Mouse (Mus musculus) left cerebral cortex, postnatal 10 days (tissue): ENCODE results near the gene Macf1. TPM values are rescaled to one million over a fixed set of nuclear protein-coding genes. Genes with fewer than 3 reads are reported as not detected.

Experiments used
- DNase-seq, 2 experiments: peaks; one replicate each; pipeline ENCODE4 v3.0.0; 2021 to 2022; ENCODE audit warnings: low spot score in 2 of 2, mixed read lengths in 1 of 2; ENCODE audit errors: extremely low spot score in 1 of 2
- intact Hi-C: fragments of 180-260 bp; cut with DNase I; formaldehyde crosslinking; loops from one replicate; pipeline ENCODE4 v1.15.1; 2025
- total RNA-seq, 2 experiments: library from RNA; stranded (reverse); gene quantifications; 2 replicates each; pipeline ENCODE4 v1.2.3; 2021

The Macf1 gene
- total RNA-seq, 2 experiments from 2014 or later = 243 to 256 TPM

DNA sequence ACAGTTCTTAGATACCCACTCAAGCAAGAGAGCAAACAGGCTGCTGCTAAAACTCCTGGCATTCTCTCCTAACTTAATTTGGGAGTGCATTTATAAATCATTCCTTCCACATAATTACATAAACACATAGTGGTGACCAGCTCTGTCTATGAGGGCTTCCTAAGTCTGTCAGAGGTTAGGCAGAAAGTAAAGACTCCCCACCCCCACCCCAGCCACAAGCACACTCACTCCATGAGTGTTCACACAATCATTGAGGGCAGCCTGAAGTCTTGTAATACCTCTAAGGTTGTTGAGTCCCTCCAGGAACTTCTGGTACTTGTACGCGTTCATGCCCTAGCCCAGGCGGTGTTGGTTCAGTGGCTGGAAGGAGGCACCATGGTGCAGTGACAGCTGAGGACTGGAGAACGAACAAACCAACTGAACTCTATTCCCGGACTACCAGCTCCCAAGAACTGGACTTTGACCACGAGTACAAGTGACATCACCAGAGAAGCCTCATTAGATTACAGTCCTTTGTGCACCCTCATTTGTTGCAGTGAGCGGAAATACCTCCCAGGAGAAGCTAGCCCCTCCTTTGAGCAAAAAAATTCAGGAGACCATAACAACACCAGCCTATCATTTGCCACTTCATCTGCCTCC, 70.7 kb downstream of the Macf1 start:
- DNase-seq = no peak
- intact Hi-C loops = no loop called here

DNA sequence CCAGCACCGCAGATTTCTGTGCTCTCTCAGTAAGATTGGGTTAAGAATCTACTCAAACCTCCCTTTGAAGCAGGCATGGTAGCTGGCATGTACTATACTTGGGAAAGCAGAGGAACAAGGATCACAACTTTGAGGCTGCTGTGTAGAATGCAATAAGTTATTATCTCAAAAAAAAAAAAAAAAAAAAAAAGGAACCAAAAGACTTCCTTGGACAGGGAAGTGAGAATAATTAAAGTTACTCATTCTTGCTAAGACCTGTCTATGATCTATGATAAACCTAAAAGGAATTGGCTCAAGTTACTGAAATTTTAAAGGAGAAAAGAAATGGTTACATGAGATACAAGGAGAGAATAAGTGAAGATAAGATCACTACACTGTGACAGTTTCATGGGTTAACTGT, 72.2 kb downstream of the Macf1 start:
- intact Hi-C loops = no loop called here
- no peak for DNase-seq

DNA sequence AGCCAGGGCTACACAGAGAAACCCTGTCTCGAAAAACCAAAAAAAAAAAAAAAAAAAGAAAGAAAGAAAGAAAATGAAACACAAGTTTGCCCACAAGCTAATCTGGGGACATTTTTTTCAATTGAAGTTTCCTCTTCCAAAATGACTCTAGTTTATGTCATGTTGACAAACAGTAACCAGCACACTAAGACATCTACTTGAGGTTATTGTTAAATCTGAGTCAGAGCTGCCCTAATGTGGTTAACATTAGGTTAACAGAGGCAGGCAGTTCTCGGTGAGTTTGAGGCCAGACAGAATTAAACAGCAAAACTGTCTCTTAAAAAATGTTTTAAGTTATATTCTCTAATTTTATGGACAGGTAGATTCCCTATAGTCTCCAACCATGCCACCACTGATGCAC, 72.9 kb downstream of the Macf1 start:
- intact Hi-C loops = no loop called here
- no peak for DNase-seq

DNA sequence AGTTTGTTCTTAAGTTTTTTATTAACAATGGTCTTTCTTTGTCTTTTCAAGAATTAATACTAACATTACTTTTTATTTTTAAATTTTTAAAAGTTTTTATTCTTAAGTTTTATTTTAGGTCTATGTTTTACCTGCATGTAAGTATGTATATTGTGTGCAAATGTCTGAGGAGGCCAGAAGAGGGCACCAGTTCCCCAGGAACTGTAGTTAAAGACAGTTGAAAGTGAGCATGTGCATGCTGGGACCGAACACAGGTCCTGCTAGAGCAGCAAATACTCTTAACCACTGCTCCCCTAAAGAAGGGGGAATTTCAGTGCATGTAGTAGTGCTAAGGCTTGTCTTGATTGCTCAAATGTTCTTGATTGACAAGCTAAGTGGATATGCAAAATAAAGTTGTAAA, 77.0 kb downstream of the Macf1 start:
- intact Hi-C loops = no loop called here
- no peak for DNase-seq

DNA sequence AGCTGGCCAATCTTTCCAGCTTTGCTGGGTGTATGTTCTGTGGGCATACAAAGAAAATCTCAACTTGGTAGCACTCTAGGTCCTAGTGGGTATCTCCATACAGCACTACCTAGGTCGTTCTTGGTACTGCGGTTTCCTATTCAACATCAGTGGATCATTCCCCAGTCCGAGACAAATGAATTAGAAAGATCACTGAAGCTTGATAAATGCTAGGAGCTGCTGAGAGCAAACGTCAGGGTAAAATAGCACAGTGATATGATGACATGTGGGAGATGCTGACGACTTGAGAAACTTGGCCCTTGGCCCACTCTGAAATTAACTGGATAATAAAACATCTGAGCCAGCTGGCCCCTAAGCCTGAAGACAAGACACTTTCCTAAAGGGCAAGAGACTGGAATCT, 78.2 kb downstream of the Macf1 start:
- intact Hi-C loops = no loop called here
- DNase-seq = no peak

DNA sequence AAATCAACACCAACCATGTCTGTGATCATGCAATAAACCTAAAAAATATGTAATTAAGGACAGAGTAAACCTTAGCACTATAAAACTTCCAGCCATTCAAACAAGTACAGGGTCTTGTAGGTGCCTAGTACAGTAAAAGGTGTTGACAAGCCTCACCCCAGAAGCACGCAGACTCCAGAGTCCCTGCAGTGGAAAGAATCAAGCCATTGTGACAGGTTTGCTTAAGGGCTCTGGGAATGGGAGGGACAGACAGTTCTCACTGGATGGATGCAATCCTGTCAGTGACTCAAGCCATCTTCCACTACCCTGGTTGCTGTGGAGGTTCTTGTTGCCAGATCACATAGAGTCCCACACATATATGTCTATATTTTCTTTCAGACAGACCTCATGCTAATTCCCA, 78.9 kb downstream of the Macf1 start:
- no peak for DNase-seq
- intact Hi-C loops = no loop called here

DNA sequence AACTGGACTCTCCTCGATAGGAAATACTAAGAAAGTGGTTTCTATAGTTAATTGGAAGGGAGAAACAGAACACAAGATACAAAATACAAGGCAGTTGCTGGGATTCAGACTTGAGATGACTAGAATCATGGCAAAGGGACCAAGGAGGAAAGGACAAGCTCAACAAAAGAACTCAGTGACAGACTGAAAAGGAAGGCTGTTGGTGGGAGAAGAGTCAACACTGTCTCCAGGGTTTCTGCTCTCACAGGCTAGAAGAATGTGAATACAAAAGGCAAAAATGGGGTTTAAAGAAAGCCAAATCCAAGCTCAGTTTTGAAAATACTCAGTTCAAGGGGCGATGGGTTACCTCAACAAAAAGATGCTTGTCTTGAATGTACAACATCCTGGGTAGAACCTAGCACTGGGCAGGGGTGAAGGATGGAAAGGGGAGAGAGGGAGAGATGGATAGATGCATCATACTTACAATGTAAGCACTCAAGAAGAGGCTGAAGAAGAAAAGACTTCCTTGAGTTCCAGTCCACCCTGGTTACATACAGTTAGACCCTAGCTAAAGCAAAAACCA, 81.4 kb downstream of the Macf1 start:
- intact Hi-C loops = no loop called here
- no peak for DNase-seq

DNA sequence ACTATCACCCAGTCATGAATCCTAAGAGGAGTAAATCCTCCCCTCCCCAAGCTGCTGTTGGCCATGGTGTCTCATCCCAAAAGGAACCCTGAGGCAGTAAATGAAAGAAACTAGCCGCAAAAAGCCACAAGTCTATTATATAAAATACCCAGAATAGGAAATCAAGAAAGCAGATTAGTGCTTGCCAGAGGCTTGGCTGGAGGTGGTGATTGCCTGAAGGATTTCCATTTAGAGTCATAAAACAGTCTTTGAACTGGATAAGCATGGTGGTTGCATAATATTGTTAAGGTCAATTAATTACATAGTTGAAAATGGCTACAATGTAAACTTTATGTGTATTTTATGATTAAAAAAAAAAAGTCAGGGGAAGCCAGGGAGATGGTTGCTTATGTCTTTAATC, 83.1 kb downstream of the Macf1 start:
- no peak for DNase-seq

DNA sequence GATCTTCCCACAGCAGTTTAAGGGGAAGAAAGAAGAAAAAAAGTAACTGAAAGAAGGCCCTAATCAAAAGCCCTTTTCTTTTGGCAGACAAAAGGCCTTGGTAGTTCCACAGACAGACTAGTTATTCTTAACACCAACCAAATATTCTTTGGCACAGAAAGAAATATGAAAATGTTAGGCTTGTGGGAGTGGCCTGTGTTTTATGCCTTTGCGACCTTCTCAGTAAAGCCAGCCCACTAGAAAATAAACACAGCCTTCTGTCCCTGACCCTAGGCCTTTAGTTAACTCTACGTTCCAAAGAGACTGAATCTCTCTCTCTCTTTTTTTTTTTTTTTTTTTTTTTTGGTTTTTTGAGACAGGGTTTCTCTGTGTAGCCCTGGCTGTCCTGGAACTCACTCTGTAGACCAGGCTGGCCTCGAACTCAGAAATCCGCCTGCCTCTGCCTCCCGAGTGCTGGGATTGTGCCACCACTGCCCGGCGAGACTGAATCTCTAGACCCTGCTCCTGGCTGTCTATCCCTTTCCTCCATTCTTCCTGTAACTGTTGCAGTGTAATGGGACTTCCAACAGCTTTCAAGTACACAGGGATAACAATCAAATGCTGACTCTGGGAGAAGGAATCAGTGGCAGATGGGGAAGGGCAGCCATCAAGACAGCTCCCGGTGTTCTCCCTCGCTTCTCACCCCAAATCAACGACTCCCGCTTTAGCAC, 85.5 kb downstream of the Macf1 start:
- no peak for DNase-seq
- intact Hi-C loops = no loop called here

More for the DNA sequence above, 83.1 kb downstream of the Macf1 start:
- intact Hi-C loops = no loop called here

DNA sequence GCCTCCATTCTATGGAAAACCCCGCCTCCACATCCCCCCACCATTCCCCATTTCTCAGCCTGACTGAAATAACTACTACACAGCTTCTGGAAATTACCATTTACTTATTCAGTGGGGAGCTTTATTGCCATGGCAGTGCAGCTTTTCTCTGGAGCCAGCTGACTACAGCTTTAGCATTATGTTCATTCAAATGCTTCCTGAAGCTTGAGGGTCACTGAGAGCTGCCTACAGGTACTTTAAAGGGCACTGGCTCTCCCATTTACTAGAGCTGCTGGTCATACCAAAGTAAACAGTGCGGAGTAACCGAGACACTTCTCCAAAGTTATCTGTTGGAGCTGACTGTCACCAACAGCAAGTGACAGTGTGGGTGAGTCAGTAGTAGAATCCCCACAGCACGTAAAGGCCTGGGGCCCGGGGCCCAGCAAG, 89.8 kb downstream of the Macf1 start:
- intact Hi-C loops = loop anchor here (5.0 kb wide), 1 partner anchor 38 kb away; no protein-coding TSS in a partner anchor
- DNase-seq = no peak

DNA sequence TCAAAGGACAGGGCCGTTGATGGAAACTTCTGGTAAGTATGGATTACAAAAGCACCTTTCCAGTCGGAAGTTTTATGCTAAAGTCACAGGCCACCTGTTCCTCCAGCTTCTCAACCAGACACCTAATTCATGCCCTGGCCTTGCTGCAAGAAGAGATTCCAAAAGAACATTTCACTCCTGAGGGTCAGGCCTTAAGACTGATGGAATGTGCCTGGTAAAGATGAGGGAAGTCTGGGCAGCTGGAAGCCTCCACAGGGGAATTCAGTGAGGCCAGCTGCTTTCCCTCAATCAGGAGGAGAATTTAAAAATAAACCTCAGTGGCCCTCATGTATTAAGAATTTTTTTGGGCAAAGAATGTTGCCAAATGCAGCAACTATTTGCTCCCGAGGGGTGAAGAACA, 90.5 kb downstream of the Macf1 start:
- intact Hi-C loops = loop anchor here (5.0 kb wide), 1 partner anchor 39 kb away; no protein-coding TSS in a partner anchor

DNA sequence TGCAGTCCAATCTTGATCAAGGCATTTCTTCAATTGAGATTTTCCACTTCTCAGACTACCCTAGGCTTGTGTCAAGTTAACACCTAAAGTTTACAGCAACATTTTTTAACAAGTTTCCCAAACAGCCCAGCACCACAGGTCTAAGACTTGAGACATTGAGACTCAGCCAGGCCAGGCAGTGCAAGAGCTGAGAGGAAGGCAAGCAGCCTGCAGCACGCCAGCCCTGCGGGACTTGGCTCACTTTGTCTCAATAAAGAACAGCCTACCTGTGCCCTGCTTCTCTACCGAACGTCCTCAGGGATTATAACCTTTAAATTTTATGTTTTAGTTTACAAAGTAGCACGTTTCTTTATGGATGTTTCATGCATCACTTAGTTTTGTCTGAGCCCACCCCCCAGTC, 92.1 kb downstream of the Macf1 start:
- DNase-seq = no peak
- intact Hi-C loops = loop anchor here (5.0 kb wide), 1 partner anchor 40 kb away; no protein-coding TSS in a partner anchor

More for the DNA sequence above, 90.5 kb downstream of the Macf1 start:
- DNase-seq = no peak

DNA sequence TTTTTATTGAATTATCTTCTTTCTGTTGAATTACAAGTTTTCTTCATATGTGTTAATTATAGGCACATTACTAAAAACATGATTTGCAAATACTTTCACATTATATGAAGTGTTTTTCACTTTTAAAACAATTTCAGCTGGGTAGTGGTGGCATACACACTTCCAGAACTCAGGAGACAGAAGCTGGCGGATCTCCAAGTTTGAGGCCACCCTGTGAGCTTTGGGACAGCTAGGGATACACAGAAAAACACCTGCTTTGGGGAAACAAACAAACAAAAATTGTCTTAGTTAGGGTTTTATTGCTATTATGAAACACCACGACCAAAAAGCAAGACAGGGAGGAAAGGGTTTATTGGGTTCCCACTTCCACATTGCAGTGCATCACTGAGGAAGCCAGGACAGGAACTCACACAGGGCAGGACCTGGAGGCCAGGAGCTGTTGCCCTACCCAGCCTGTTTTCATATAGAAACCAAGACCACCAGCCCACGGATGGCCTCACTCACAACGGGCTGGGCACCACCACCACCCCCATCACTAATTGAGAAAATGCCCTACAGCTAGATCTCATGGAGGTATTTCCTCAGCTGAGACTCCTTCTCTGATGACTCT, 93.0 kb downstream of the Macf1 start:
- intact Hi-C loops = loop anchor here (5.0 kb wide), 1 partner anchor 41 kb away; no protein-coding TSS in a partner anchor
- DNase-seq = no peak

DNA sequence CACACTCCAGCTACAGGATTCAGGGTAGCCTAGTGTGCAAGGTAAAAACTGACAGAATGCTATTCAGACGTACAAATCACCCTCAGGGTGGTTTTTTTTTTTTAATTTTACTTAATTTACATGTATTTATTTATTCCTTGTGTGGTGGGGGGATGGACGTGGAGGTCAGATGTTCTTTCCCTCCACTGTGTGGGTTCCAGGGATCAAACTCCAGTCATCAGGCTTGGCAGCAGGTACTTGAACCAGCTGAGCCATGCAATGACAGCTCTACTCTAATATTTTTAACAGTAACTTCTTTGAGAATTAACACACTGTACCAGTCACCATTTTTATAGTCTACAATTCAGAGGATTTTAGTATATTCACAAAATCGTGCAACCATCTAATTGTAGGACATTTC, 94.7 kb downstream of the Macf1 start:
- DNase-seq = no peak
- intact Hi-C loops = loop anchor here (5.0 kb wide), 1 partner anchor 73 kb away; no protein-coding TSS in a partner anchor

DNA sequence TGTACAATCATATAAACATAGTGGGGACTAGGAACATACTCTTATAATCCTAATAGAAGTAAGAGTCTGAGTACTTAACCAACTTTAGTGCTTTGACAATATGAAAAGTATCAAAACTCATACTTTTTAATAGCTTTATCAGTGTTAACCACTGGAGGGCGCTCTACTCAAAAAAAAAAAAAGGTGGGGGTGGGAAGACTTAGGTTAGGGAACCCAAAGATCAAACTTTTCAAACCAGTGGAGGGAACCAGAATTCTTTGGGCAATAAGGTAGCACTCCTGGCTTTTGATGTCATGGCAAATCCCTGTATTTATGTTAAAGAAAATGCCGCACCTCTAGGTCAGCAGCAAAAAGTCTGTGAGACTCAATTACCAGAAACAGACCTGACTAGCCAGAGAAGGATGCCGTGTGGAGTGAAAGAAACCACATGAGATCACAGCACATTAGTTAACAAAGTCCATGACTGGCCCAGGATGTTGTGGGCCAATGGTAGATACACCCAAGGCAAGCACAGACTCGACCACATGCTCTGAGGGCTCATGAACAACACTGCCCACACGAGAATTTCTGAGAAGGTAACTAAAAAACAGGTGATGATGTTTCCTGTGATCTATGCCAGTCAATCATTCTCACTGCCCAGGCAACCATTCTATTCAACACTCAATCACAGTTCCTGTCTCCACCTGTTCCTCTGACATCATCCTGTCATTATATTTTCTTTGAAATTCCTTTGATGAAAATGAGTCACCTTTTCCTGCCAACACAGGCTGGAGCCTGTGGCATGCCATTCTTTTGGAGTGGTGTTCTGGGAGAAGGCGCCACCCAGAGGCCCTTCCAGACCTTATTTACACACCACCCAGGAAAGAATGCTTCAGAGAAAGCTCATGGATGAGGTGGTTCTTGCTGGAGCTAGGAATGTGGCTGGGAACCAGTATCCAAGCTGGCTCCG, 95.5 kb downstream of the Macf1 start:
- peak in 1 of 2 experiments; percentile 42 for DNase-seq
- intact Hi-C loops = loop anchor here (5.0 kb wide), 1 partner anchor 74 kb away; no protein-coding TSS in a partner anchor

DNA sequence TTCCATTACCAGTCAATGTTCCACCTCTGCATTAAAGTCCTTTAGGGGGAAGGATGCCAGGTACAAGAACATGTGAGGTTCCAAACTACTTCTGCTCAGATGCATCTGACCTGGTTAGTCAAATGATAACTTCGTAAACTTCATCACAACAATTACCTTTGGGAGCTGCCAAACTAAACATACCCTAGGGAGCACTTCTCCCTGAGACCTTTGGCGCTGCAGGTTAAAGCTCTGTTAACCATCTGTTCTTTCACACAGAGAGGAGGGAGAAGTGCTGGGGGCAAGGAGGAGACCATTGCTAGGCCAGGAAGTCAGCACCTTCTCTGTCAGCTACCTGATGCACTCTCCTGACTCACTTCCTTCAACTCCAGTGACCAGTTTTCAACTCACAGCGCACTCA, 96.5 kb downstream of the Macf1 start:
- intact Hi-C loops = loop anchor here (5.0 kb wide), 1 partner anchor 75 kb away; no protein-coding TSS in a partner anchor
- DNase-seq = no peak

DNA sequence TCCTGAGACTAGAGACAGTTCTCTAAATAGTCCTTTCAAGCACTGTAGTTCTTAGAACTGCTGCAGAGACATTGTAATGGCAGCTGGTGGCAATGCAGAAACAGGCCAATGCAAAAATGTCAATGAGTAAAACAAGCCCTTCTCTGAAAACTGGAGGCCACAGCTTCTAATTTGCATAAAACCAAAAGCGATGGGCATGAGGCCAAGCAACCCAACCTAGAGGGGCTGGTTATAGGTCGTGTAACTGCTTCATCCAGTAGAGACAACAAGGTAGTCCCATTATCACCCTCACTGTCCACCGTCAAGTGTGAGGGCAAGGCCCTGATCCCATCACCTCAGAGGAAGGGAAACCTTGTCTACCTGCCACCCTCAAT, 99.5 kb downstream of the Macf1 start:
- intact Hi-C loops = loop anchor here (2.0 to 5.0 kb wide), 2 partner anchors 50 to 78 kb away; no protein-coding TSS in a partner anchor
- DNase-seq = peak in 1 of 2 experiments; percentile 42

DNA sequence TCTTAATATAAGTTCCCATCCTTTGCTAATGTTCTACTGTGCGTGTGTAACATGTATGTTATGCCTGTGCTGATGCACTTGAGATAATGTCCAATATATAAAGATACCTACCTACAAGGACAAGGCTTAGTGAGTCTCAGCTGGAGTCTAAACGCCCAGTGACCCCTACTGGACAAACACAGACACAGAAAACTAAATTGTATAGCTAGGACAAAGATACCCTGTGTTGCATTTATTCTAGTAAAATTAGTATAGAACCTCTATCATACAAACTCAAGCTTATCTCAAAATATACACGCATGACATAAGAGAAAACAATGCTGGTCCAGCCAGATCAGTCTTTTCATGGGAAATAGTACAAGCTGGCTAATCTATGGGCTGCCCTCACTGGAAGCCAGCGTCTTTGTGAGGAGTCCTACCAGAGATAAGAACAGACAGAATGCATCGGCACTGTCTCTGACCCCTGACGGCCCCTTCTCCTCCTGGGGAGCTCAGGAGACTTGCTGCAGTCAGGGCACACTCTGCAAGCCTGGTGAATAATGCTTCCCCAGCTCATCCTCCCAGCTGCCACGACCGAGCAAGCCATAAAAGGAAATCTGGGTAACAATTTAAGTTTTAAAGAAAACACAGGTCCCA, 100.0 kb downstream of the Macf1 start:
- intact Hi-C loops = loop anchor here (2.0 kb wide), 1 partner anchor 49 kb away; no protein-coding TSS in a partner anchor

More for the DNA sequence above, 100.0 kb downstream of the Macf1 start:
- no peak for DNase-seq
